Mouse (Mus musculus) cerebellum, adult 9-11 months (tissue): ENCODE measurements around the gene Tut4.

Experiments used
- DNase-seq: peaks from one replicate; pipeline ENCODE4 v3.0.0; 2022

Tut4 gene

GRCm38 (mm10) chr4:108539701-108540100, 80.5 kb downstream of the Tut4 start:
- DNase-seq, result no peak

- DNase-seq, result no peak
These were observed 105.8 kb downstream of the Tut4 start for GRCm38 (mm10) chr4:108565026-108565425.

- no peak for DNase-seq
These were observed 113.4 kb downstream of the Tut4 start for GRCm38 (mm10) chr4:108572644-108573043.

GRCm38 (mm10) chr4:108578840-108579742, 119.9 kb downstream of the Tut4 start, which contains the start of the genes Prpf38a and Orc1:
TSS of gene Prpf38a (minus strand) at chr4:108579336.
TSS of gene Orc1 (plus strand) at chr4:108579423.
- peak; percentile 95 for DNase-seq

GRCm38 (mm10) chr4:108579743-108580411, 120.7 kb downstream of the Tut4 start:
- no peak for DNase-seq

GRCm38 (mm10) chr4:108593376-108593775, 134.2 kb downstream of the Tut4 start:
- peak; percentile 40 for DNase-seq

- DNase-seq, result no peak
These were observed 136.6 kb downstream of the Tut4 start for GRCm38 (mm10) chr4:108595785-108596184.

- no peak for DNase-seq
These were observed 139.1 kb downstream of the Tut4 start for GRCm38 (mm10) chr4:108598306-108598705.

- DNase-seq, result no peak
These were observed 142.6 kb downstream of the Tut4 start for GRCm38 (mm10) chr4:108601870-108602269.

GRCm38 (mm10) chr4:108608651-108609050, 149.4 kb downstream of the Tut4 start:
- no peak for DNase-seq
